Mouse (Mus musculus) heart, postnatal 0 days (tissue): ENCODE results near the gene Ism2. TPM values are rescaled to one million over a fixed set of nuclear protein-coding genes. Genes with fewer than 3 reads are reported as not detected.

Experiments used
- ATAC-seq: fragments of 200-750 bp; cut with Nextera tagmentation; 2 replicates; pipeline ENCODE4 v1.8.0; 2017; ENCODE audit warnings: low read depth, moderate number of reproducible peaks, moderate library complexity; ENCODE audit not compliant: insufficient read depth
- DNase-seq: peaks from one replicate; pipeline ENCODE4 v3.0.0-alpha.2; 2016; ENCODE audit warnings: low spot score
- H3K27ac ChIP-seq: fragments of 300-500 bp; sonication (generic); 2 replicates; pipeline ENCODE4 v1.5.1; 2014; ENCODE audit warnings: low read depth, mild to moderate bottlenecking
- H3K27me3 ChIP-seq: fragments of 300-500 bp; sonication (generic); 2 replicates; pipeline ENCODE4 v1.6.1; 2014; ENCODE audit warnings: low read length, mixed read lengths; ENCODE audit not compliant: control insufficient read depth, insufficient read depth
- H3K36me3 ChIP-seq: fragments of 300-500 bp; sonication (generic); replicated peaks from 2 replicates; pipeline ENCODE4 v1.6.1; 2014; ENCODE audit warnings: low read length, mixed read lengths; ENCODE audit not compliant: control insufficient read depth, insufficient read depth
- H3K4me1 ChIP-seq: fragments of 300-500 bp; sonication (generic); 2 replicates; pipeline ENCODE4 v1.6.1; 2014; ENCODE audit warnings: antibody characterized with exemption; ENCODE audit not compliant: control insufficient read depth, insufficient read depth
- H3K4me2 ChIP-seq: fragments of 300-500 bp; sonication (generic); 2 replicates; pipeline ENCODE4 v1.6.1; 2014; ENCODE audit warnings: low read depth, mild to moderate bottlenecking, low read length, moderate library complexity
- H3K4me3 ChIP-seq: fragments of 300-500 bp; sonication (generic); 2 replicates; pipeline ENCODE4 v1.5.1; 2014; ENCODE audit warnings: low read depth, low read length
- H3K9ac ChIP-seq: fragments of 300-500 bp; sonication (generic); replicated peaks from 2 replicates; pipeline ENCODE4 v1.6.1; 2014; ENCODE audit warnings: low read depth, low read length, mixed read lengths
- H3K9me3 ChIP-seq: fragments of 300-500 bp; sonication (generic); replicated peaks from 2 replicates; pipeline ENCODE4 v1.6.1; 2016; ENCODE audit warnings: low read length; ENCODE audit not compliant: control insufficient read depth
- CTCF ChIP-seq: IDR thresholded peaks from 2 replicates; pipeline ENCODE4 v1.5.1; 2016; ENCODE audit warnings: antibody characterized with exemption, control low read depth, low read depth
- EP300 ChIP-seq: IDR thresholded peaks from 2 replicates; pipeline ENCODE4 v1.6.1; 2016; ENCODE audit warnings: antibody characterized with exemption, low read depth
- WGBS: fragments of 180-500 bp; shearing (Covaris S2); extraction: QIAGEN DNeasy Blood & Tissue Kit; methylation state at CpG from one replicate; pipeline ENCODE4 v1.1.7; 2014; 5-methylcytosine and 5-hydroxymethylcytosine counted together
- polyA plus RNA-seq: library from polyadenylated mRNA; unstranded; fragments of >200 nt; fragmentation: Nextera tagmentation; extraction: Ambion mirVana; gene quantifications from 2 replicates; pipeline ENCODE4 v1.2.1, GENCODE M21; 2015
- total RNA-seq: library from RNA; depleted of rRNA; stranded (reverse); fragments of >200 nt; gene quantifications from 2 replicates; pipeline ENCODE4 v1.2.3, GENCODE M21; 2014; ENCODE audit warnings: low replicate concordance

Gene Ism2
- total and polyA plus RNA-seq, 2 experiments from 2014 or later: 0.20 to 0.31 TPM

- WGBS: 87% methylated on average over 5 of the region's 5 CpGs
- Histone ChIP-seq H3K27me3 (no peaks in the 10 kb centered on the region), H3K4me1 (no peaks in the 10 kb centered on the region), H3K4me2 (no peak overlapping the region), H3K4me3 (no peak overlapping the region), H3K9ac (no peak overlapping the region), H3K27ac (no peak overlapping the region), H3K9me3 (peaks cover 3% of the 10 kb centered on the region; the same call in 1 of the 2 replicates), H3K36me3 (no peaks in the 10 kb centered on the region)
- DNase-seq: no peak
- TF ChIP-seq EP300: no peak
- TF ChIP-seq CTCF: no peak
- ATAC-seq: no peak
Observed at GRCm38 (mm10) chr12:87289100-87289499, 10.4 kb downstream of the Ism2 start.

DNA sequence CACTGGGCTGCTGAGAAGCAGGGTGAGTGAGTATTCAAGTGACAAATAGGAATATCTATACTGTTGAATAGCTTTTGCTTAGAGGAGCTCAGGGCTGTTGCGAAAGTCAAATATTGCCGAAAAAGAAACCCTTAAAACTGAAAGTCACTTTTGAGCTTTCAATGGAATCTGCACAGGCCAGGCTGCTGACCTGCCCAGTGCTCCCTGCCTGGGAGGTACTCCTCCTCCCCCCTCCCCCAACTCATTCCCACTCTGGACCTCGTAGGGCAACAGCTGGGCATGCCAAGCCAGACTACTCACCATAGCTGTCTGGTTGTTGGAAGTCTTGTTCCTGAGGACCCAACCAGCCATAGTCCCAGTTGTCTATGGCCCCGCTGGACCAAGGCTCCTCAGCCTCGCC, 14.8 kb downstream of the Ism2 start:
- DNase-seq (no peak), ATAC-seq (no peak)
- no peaks in the 10 kb centered on the region for H3K4me1 ChIP-seq
- H3K27me3 ChIP-seq: no peaks in the 10 kb centered on the region
- H3K9ac ChIP-seq: no peak overlapping the region
- H3K36me3 ChIP-seq: no peaks in the 10 kb centered on the region
- peaks cover 3% of the 10 kb centered on the region; the same call in 1 of the 2 replicates for H3K9me3 ChIP-seq
- WGBS: 87% methylated on average over 5 of the region's 5 CpGs
- no peak overlapping the region for H3K4me3 ChIP-seq
- H3K4me2 ChIP-seq: no peak overlapping the region
- H3K27ac ChIP-seq: no peak overlapping the region
- no peak for TF ChIP-seq CTCF
- TF ChIP-seq EP300: no peak

DNA sequence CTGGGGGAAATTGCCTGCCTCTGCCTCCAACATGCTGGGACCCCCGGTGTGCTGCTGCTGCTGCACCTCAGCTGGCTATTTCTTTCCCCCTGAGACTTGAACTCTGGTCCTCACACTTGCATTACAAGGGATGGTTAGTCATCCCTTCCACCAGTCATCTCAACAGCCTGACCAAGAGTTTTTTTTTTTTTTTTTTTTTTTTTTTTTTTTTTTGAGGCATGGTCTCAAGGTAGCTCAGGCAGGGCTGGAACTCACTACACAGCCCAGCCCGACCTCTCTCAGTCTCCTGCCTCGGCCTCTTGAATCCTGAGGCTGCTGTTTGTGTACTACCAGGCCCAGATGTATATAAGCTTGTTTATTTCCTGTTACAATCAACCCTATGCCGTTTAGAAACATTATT, 15.2 kb downstream of the Ism2 start:
- Histone ChIP-seq H3K9ac (no peak overlapping the region), H3K4me3 (no peak overlapping the region), H3K27me3 (no peaks in the 10 kb centered on the region), H3K4me2 (no peak overlapping the region), H3K27ac (no peak overlapping the region), H3K4me1 (0 out of 2 replicates have a peak, but pooled peaks cover under 1% of the 10 kb centered on the region), H3K36me3 (no peaks in the 10 kb centered on the region), H3K9me3 (peaks cover 3% of the 10 kb centered on the region; the same call in 1 of the 2 replicates)
- WGBS: 71% methylated on average over 4 of the region's 4 CpGs
- TF ChIP-seq CTCF: no peak
- no peak for TF ChIP-seq EP300
- no peak for ATAC-seq
- no peak for DNase-seq

DNA sequence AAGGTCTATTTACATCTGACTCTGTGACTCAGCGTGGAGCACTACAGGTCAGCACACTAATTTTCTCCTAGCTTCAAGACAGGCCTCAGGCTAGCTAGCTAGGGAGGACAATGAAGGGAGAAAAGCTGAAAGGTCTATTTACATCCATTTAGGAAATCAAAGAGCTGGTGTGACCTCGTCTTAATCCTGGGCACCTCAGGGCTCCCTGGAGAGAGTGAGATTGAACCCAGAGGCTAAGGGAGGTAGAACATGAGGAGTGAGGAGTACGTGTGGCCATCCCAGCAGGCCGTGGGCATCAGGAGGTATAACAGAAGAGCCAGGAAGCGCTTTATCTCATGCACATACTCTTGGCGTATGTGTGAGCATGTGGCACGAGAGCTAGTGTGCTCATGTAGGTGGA, 15.8 kb downstream of the Ism2 start:
- H3K27ac ChIP-seq: no peak overlapping the region
- no peak overlapping the region for H3K4me2 ChIP-seq
- WGBS: 79% methylated on average over 7 of the region's 7 CpGs
- 0 out of 2 replicates have a peak, but pooled peaks cover 6% of the 10 kb centered on the region for H3K4me1 ChIP-seq
- H3K9me3 ChIP-seq: peaks cover 3% of the 10 kb centered on the region; the same call in 1 of the 2 replicates
- no peaks in the 10 kb centered on the region for H3K36me3 ChIP-seq
- H3K27me3 ChIP-seq: no peaks in the 10 kb centered on the region
- no peak for TF ChIP-seq EP300
- no peak for TF ChIP-seq CTCF
- ATAC-seq (no peak), DNase-seq (no peak)
- H3K9ac ChIP-seq: no peak overlapping the region
- no peak overlapping the region for H3K4me3 ChIP-seq

DNA sequence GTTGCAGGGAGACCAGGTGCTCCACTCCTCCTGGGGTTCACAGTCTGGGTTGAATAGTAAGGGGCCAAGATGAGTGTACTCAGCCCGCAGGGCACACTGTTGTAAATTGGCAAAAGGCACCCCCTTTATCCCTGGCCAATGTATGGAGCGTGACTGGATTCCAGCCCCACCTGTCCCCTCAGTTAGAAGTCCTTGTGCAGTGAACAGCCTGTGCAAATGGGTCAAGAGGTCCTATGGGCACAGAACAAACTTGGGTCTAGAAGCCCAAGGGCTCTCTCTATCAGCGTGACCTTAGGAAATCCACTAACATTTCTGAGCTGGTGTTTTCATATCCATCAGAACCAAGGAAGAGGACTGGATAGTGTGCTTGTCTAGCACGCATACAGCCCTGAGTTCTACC, 16.8 kb downstream of the Ism2 start:
- Histone ChIP-seq H3K4me1 (0 out of 2 replicates have a peak, but pooled peaks cover 10% of the 10 kb centered on the region), H3K9ac (no peak overlapping the region), H3K4me3 (no peak overlapping the region), H3K27me3 (no peaks in the 10 kb centered on the region), H3K9me3 (peaks cover under 1% of the 10 kb centered on the region; the same call in 1 of the 2 replicates), H3K4me2 (no peak overlapping the region), H3K27ac (no peak overlapping the region), H3K36me3 (no peaks in the 10 kb centered on the region)
- DNase-seq (no peak), ATAC-seq (no peak)
- 91% methylated on average over 4 of the region's 4 CpGs for WGBS
- TF ChIP-seq CTCF: no peak
- TF ChIP-seq EP300: no peak

DNA sequence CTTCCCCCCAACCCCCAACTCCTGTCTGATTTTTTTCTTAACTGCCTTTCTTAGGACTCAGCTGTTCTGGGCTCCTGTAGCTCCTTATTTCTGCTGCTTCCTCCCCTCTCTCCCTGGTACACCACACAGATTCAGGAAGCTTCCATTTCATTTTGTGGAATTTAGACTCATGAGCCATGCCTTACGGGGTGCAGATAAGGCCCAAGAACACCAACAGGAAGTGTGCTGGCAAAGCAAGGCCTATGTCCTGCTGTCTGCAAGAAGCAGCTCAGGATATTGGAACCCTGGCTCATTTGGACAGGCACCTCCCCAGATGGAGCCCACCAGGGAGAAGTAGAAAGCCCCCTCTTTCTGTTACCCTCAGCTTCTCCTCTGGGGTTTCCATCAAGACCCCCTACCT, 17.7 kb downstream of the Ism2 start:
- no peaks in the 10 kb centered on the region for H3K9me3 ChIP-seq
- H3K27ac ChIP-seq: no peak overlapping the region
- H3K36me3 ChIP-seq: no peaks in the 10 kb centered on the region
- no peak overlapping the region for H3K4me2 ChIP-seq
- H3K4me3 ChIP-seq: no peak overlapping the region
- ATAC-seq: no peak
- DNase-seq: no peak
- H3K9ac ChIP-seq: no peak overlapping the region
- TF ChIP-seq CTCF: no peak
- TF ChIP-seq EP300: no peak
- H3K27me3 ChIP-seq: no peaks in the 10 kb centered on the region
- WGBS: 54% methylated on average over 1 of the region's 1 CpGs
- 0 out of 2 replicates have a peak, but pooled peaks cover 10% of the 10 kb centered on the region for H3K4me1 ChIP-seq
